8 mouse cellular contexts compared by ENCODE assay signal in genomic region chr7:96796033-96796741, GRCm38 (mm10).
DNase-seq lines count a peak whose midpoint lies in the region; ATAC-seq and TF ChIP-seq lines count a peak whose summit lies in the region.

No protein-coding gene starts in this region.

- peak overlapping the region; percentile 88 for H3K27ac ChIP-seq in forebrain, embryonic 15.5 days (replicated peaks)

- peaks cover 42% of the 10 kb centered on the region for H3K4me1 ChIP-seq in forebrain, embryonic 15.5 days
- no peaks in the 10 kb centered on the region; the same call in none of the 2 replicates for H3K4me1 ChIP-seq in lung, adult 2 months (ENCODE audit: control insufficient read depth, insufficient read depth, low read length)

- WGBS in forebrain, embryonic 15.5 days = 12% methylated on average over 9 of the region's 9 CpGs
- 34% methylated on average over 9 of the region's 9 CpGs for WGBS in lung, adult 2 months

- peak overlapping the region; percentile 17; the same call in 1 of the 2 replicates for H3K9ac ChIP-seq in forebrain, embryonic 15.5 days (replicated peaks)

- no peaks in the 10 kb centered on the region for H3K36me3 ChIP-seq in forebrain, embryonic 15.5 days

- no peak for TF ChIP-seq CTCF in lung, adult 2 months (IDR thresholded peaks at IDR 0.05; ENCODE audit: insufficient read depth, low read length)

- H3K4me3 ChIP-seq in forebrain, embryonic 15.5 days = no peak overlapping the region
- H3K4me3 ChIP-seq in lung, adult 2 months (replicated peaks; ENCODE audit: extremely low read depth, low read depth, low read length) = no peak overlapping the region

- DNase-seq in 3134 (ENCODE audit: extremely low read depth, insufficient read length, low spot score) = peak; percentile 51
- DNase-seq in cerebellum, adult 18-20 months = peak; percentile 43
- DNase-seq in heart, postnatal 14 days = peak; percentile 62 to 73
- DNase-seq in layer of hippocampus, adult 18-20 months (ENCODE audit: low spot score in 2 of 2) = peak; percentile 73 to 90
- DNase-seq in lung, adult 2 months = peak; percentile 29
- DNase-seq in ovary, postnatal 36 days (ENCODE audit: low spot score) = peak; percentile 89
- DNase-seq in spleen, postnatal 36 days (ENCODE audit: low spot score in 2 of 2) = no peak

- 0 out of 2 replicates have a peak overlapping the region, but pooled peaks have one; percentile 7 for H3K4me2 ChIP-seq in forebrain, embryonic 15.5 days (replicated peaks)

- no peaks in the 10 kb centered on the region for H3K27me3 ChIP-seq in forebrain, embryonic 15.5 days

- TF ChIP-seq POLR2A in lung, adult 2 months (IDR thresholded peaks at IDR 0.05; ENCODE audit: borderline replicate concordance, extremely low read depth, low read depth, low read length) = no peak

- intact Hi-C loops in heart, postnatal 14 days (cut with DNase I) = no loop called here

- H3K9me3 ChIP-seq in forebrain, embryonic 15.5 days = no peaks in the 10 kb centered on the region

- peak; percentile 86 for ATAC-seq in forebrain, embryonic 15.5 days (replicated peaks)

Comparison
In these comparisons a context has a peak if more than half of its experiments do, and no peak if none do; other contexts are left out.
1. DNase-seq: peak in 3134 (single experiment), cerebellum, adult 18-20 months (2 of 2), heart, postnatal 14 days (2 of 2), layer of hippocampus, adult 18-20 months (2 of 2), lung, adult 2 months (single experiment) and ovary, postnatal 36 days (single experiment); none in spleen, postnatal 36 days (0 of 2).